Mouse (Mus musculus) urinary bladder, postnatal 10 days (tissue): ENCODE measurements around the gene L1td1.

Source experiments
- DNase-seq: peaks from one replicate; pipeline ENCODE4 v3.0.0; 2022; ENCODE audit warnings: low spot score

Gene L1td1

GRCm38 (mm10) chr4:98743209-98743905 is 16.8 kb downstream of the L1td1 start:
- no peak for DNase-seq

- DNase-seq, result no peak
Observed at GRCm38 (mm10) chr4:98743906-98744210, 17.3 kb downstream of the L1td1 start.

GRCm38 (mm10) chr4:98754456-98754855 is 27.9 kb downstream of the L1td1 start:
- DNase-seq, result no peak

- DNase-seq, result no peak
Observed at GRCm38 (mm10) chr4:98756141-98756540, 29.6 kb downstream of the L1td1 start.

- no peak for DNase-seq
Observed at GRCm38 (mm10) chr4:98758012-98758821, 31.7 kb downstream of the L1td1 start.

GRCm38 (mm10) chr4:98758872-98759518 is 32.5 kb downstream of the L1td1 start:
- no peak for DNase-seq

GRCm38 (mm10) chr4:98767134-98768133 is 40.9 kb downstream of the L1td1 start:
- DNase-seq, result no peak

GRCm38 (mm10) chr4:98773785-98774184 is 47.3 kb downstream of the L1td1 start:
- DNase-seq, result no peak

- DNase-seq, result no peak
Observed at GRCm38 (mm10) chr4:98776721-98777427, 50.3 kb downstream of the L1td1 start.

GRCm38 (mm10) chr4:98777464-98777863 is 50.9 kb downstream of the L1td1 start:
- no peak for DNase-seq

- no peak for DNase-seq
Observed at GRCm38 (mm10) chr4:98778219-98778618, 51.7 kb downstream of the L1td1 start.

GRCm38 (mm10) chr4:98785851-98786250 is 59.3 kb downstream of the L1td1 start:
- DNase-seq, result no peak

- DNase-seq, result no peak
Observed at GRCm38 (mm10) chr4:98786281-98786680, 59.7 kb downstream of the L1td1 start.
